Mouse (Mus musculus): ENCODE results near the gene Tfap2c. TPM values are rescaled to one million over a fixed set of nuclear protein-coding genes. Genes with fewer than 3 reads are reported as not detected.

Gene Tfap2c
- polyA plus RNA-seq, 1 experiment from 2014 or later: 0.21 TPM

Other genes starting within 250 kb of the Tfap2c start
- gene Fam210b, start 204.0 kb upstream of the Tfap2c start, polyA plus RNA-seq (2014; fragmentation: Nextera tagmentation; extraction: Ambion mirVana): 15.4 and 21.6 TPM in 2 replicates
- gene Aurka, start 179.1 kb upstream of the Tfap2c start, polyA plus RNA-seq (2014; fragmentation: Nextera tagmentation; extraction: Ambion mirVana): 14.0 and 25.4 TPM in 2 replicates
- 31.8 and 34.6 TPM in 2 replicates for gene Cstf1, start 178.9 kb upstream of the Tfap2c start, polyA plus RNA-seq (2014; fragmentation: Nextera tagmentation; extraction: Ambion mirVana)
- gene Cass4, start 155.8 kb upstream of the Tfap2c start, polyA plus RNA-seq (2014; fragmentation: Nextera tagmentation; extraction: Ambion mirVana): 0.19 and 0.28 TPM in 2 replicates
- 87.2 and 101 TPM in 2 replicates for gene Rtf2, start 109.0 kb upstream of the Tfap2c start, polyA plus RNA-seq (2014; fragmentation: Nextera tagmentation; extraction: Ambion mirVana)
- gene Gcnt7, start 91.0 kb upstream of the Tfap2c start, polyA plus RNA-seq (2014; fragmentation: Nextera tagmentation; extraction: Ambion mirVana): 0.84 and 1.6 TPM in 2 replicates
- 0.55 and 0.76 TPM in 2 replicates for gene Fam209, start 77.1 kb upstream of the Tfap2c start, polyA plus RNA-seq (2014; fragmentation: Nextera tagmentation; extraction: Ambion mirVana)

Data from midbrain, embryonic 14.5 days (tissue).